ENCODE assay signal across 8 mouse cellular contexts in genomic region chr7:143070506-143071070, GRCm38 (mm10). TPM values are rescaled to one million over a fixed set of nuclear protein-coding genes. Genes with fewer than 3 reads are reported as not detected.
DNase-seq lines count a peak whose midpoint lies in the region; ATAC-seq and TF ChIP-seq lines count a peak whose summit lies in the region.

No protein-coding gene starts in this region.

- peak; percentile 94 for DNase-seq in heart, adult 11 months
- DNase-seq in heart, postnatal 4 days = no peak
- DNase-seq in forebrain, embryonic 11.5 days (ENCODE audit: low spot score) = no peak
- no peak for DNase-seq in liver, embryonic 13.5 days
- no peak for DNase-seq in layer of hippocampus, adult 9-11 months
- no peak for DNase-seq in layer of hippocampus, adult 8-10 months (ENCODE audit: low spot score in 2 of 2)
- DNase-seq in lung, postnatal 10 days = no peak

- ATAC-seq in forebrain, embryonic 11.5 days (replicated peaks; ENCODE audit: low FRiP score) = no peak
- ATAC-seq in liver, embryonic 13.5 days (ENCODE audit: low read depth) = no peak

- H3K79me2 ChIP-seq in C2C12 (ENCODE audit: control insufficient read depth, insufficient read depth) = peaks cover 17% of the 10 kb centered on the region

- H3K9ac ChIP-seq in forebrain, embryonic 11.5 days (ENCODE audit: low read length) = peak overlapping the region; percentile 85
- peak overlapping the region; percentile 89 for H3K9ac ChIP-seq in liver, embryonic 13.5 days

- peak overlapping the region; percentile 85 for H3K4me3 ChIP-seq in C2C12 (ENCODE audit: insufficient read depth, poor library complexity, severe bottlenecking)
- H3K4me3 ChIP-seq in forebrain, embryonic 11.5 days (ENCODE audit: low read depth, low read length) = peak overlapping the region; percentile 79
- H3K4me3 ChIP-seq in liver, embryonic 13.5 days (replicated peaks) = peak overlapping the region; percentile 88

- peak overlapping the region; percentile 84 for H3ac ChIP-seq in C2C12 (ENCODE audit: control insufficient read depth, insufficient read length, low read depth)

- 90% methylated on average over 10 of the region's 10 CpGs for WGBS in forebrain, embryonic 11.5 days
- WGBS in liver, embryonic 13.5 days (ENCODE audit: insufficient replicate concordance) = 88% methylated on average over 10 of the region's 10 CpGs

- peaks cover 28% of the 10 kb centered on the region for H3K36me3 ChIP-seq in C2C12 (ENCODE audit: control insufficient read depth, insufficient read depth)
- H3K36me3 ChIP-seq in forebrain, embryonic 11.5 days (ENCODE audit: control insufficient read depth, insufficient read depth, low read length) = no peaks in the 10 kb centered on the region; the same call in 1 of the 2 replicates
- H3K36me3 ChIP-seq in liver, embryonic 13.5 days = peaks cover 34% of the 10 kb centered on the region

- H3K4me2 ChIP-seq in forebrain, embryonic 11.5 days (ENCODE audit: low read depth, low read length, severe bottlenecking) = peak overlapping the region; percentile 98
- H3K4me2 ChIP-seq in liver, embryonic 13.5 days = peak overlapping the region; percentile 99

- no peaks in the 10 kb centered on the region for H3K27me3 ChIP-seq in C2C12 (ENCODE audit: control insufficient read depth, insufficient read depth, insufficient read length)
- no peaks in the 10 kb centered on the region for H3K27me3 ChIP-seq in forebrain, embryonic 11.5 days (ENCODE audit: control insufficient read depth, insufficient read depth, low read length)
- no peaks in the 10 kb centered on the region for H3K27me3 ChIP-seq in liver, embryonic 13.5 days

- no peaks in the 10 kb centered on the region for H3K9me3 ChIP-seq in forebrain, embryonic 11.5 days (ENCODE audit: control insufficient read depth, low read length)
- no peaks in the 10 kb centered on the region for H3K9me3 ChIP-seq in liver, embryonic 13.5 days (replicated peaks)

- peaks cover 12% of the 10 kb centered on the region for H3K79me3 ChIP-seq in C2C12 (ENCODE audit: low read depth)

- no peak overlapping the region for H3K27ac ChIP-seq in forebrain, embryonic 11.5 days (ENCODE audit: low read depth, low read length)
- 0 out of 2 replicates have a peak overlapping the region, but pooled peaks have one; percentile 77 for H3K27ac ChIP-seq in liver, embryonic 13.5 days

- no peak for TF ChIP-seq CTCF in C2C12 (IDR thresholded peaks at IDR 0.05; ENCODE audit: control insufficient read depth, insufficient read depth, insufficient read length)

- peaks cover 10% of the 10 kb centered on the region; the same call in 1 of the 2 replicates for H3K4me1 ChIP-seq in forebrain, embryonic 11.5 days (replicated peaks; ENCODE audit: control insufficient read depth, insufficient read depth, low read length)
- peaks cover 35% of the 10 kb centered on the region for H3K4me1 ChIP-seq in liver, embryonic 13.5 days (replicated peaks)

TF ChIP-seq in C2C12, 6 proteins besides CTCF, POLR2A, EP300 and RAD21:
- TF ChIP-seq USF1 (IDR thresholded peaks at IDR 0.05; ENCODE audit: low read depth) (no peak), MAX (IDR thresholded peaks at IDR 0.05) (no peak), FOSL1 (IDR thresholded peaks at IDR 0.05; ENCODE audit: insufficient read depth, low read length, poor library complexity, severe bottlenecking) (no peak)

RNA-seq across cellular contexts. Expression of gene Tssc4, which starts 1.5 kb away (rescaled TPM):
- 10 to 100 TPM; 32.6 to 33.9 TPM for total RNA-seq in heart, postnatal 4 days (2021)
- 86.7 TPM for polyA plus RNA-seq in C2C12 (2012; fragmentation: generic; extraction: Trizol)
- polyA plus RNA-seq in forebrain, embryonic 11.5 days (2014; fragmentation: Nextera tagmentation; extraction: Ambion mirVana) = 73.3 and 82.6 TPM in 2 replicates
- 44.2 and 45.3 TPM in 2 replicates for polyA plus RNA-seq in liver, embryonic 13.5 days (2015; fragmentation: Nextera tagmentation; extraction: Ambion mirVana)
- 10 to 100 TPM; 34.2 to 46.9 (median 38.5) TPM for total RNA-seq in layer of hippocampus, adult 8-10 months (2022)

RNA-seq across cellular contexts. Expression of gene Cd81, which starts 18.0 kb away (rescaled TPM):
- 100 to 1,000 TPM; 600 to 620 TPM for total RNA-seq in heart, postnatal 4 days (2021)
- 380 TPM for polyA plus RNA-seq in C2C12 (2012; fragmentation: generic; extraction: Trizol)
- 216 and 246 TPM in 2 replicates for polyA plus RNA-seq in forebrain, embryonic 11.5 days (2014; fragmentation: Nextera tagmentation; extraction: Ambion mirVana)
- 130 and 131 TPM in 2 replicates for polyA plus RNA-seq in liver, embryonic 13.5 days (2015; fragmentation: Nextera tagmentation; extraction: Ambion mirVana)
- 100 to 1,000 TPM; 413 to 631 (median 486) TPM for total RNA-seq in layer of hippocampus, adult 8-10 months (2022)

RNA-seq across cellular contexts. Expression of gene Trpm5, which starts 23.9 kb away (rescaled TPM):
- total RNA-seq in heart, postnatal 4 days (2021) = under 1 TPM; 0.74 to 0.93 TPM
- polyA plus RNA-seq in C2C12 (2012; fragmentation: generic; extraction: Trizol) = 2.7 TPM
- 0.64 and 0.85 TPM in 2 replicates for polyA plus RNA-seq in forebrain, embryonic 11.5 days (2014; fragmentation: Nextera tagmentation; extraction: Ambion mirVana)
- 0.73 and 0.75 TPM in 2 replicates for polyA plus RNA-seq in liver, embryonic 13.5 days (2015; fragmentation: Nextera tagmentation; extraction: Ambion mirVana)
- total RNA-seq in layer of hippocampus, adult 8-10 months (2022) = under 1 TPM in 1 of 4 experiments, not detected in 3; 0.16 TPM

RNA-seq across cellular contexts. Expression of gene Kcnq1, which starts 35.6 kb away (rescaled TPM):
- total RNA-seq in heart, postnatal 4 days (2021) = 10 to 100 TPM; 51.7 to 55.3 TPM
- polyA plus RNA-seq in C2C12 (2012; fragmentation: generic; extraction: Trizol) = not detected
- polyA plus RNA-seq in forebrain, embryonic 11.5 days (2014; fragmentation: Nextera tagmentation; extraction: Ambion mirVana) = 1.1 and 1.5 TPM in 2 replicates
- polyA plus RNA-seq in liver, embryonic 13.5 days (2015; fragmentation: Nextera tagmentation; extraction: Ambion mirVana) = 0.27 and 0.57 TPM in 2 replicates
- total RNA-seq in layer of hippocampus, adult 8-10 months (2022) = 1 to 10 TPM in 1 of 4 experiments, under 1 TPM in 3; 0.61 to 1.2 (median 0.83) TPM
